Mouse (Mus musculus): ENCODE measurements around the gene Krt20. TPM values are rescaled to one million over a fixed set of nuclear protein-coding genes. Genes with fewer than 3 reads are reported as not detected.

Gene Krt20
- 924 TPM for polyA plus RNA-seq (2014; fragmentation: Illumina TruSeq; extraction: RNeasy Lipid Tissue Mini Kit (QIAGEN cat#74804); ENCODE audit: low replicate concordance)

DNA sequence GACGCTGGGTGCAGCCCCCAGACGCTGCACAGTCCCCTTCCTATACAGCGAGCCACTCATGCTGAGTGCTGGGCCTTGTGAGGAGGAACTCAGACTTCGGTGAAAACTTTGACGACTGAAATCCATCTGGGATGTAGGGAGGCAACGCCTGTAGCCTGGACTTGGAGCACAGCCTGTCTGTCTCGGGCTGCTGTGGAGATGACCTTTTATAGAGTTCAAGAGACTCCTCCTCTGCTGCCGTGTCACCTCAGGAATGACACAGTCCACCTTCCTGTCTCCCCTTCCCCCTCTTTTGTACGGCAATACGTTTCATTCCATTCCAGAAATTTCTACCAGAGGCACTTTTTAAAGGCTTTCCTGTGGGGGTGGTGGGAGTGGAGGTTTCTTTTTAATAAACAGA is at the start of gene Krt20:
Gene Krt20 (minus strand): TSS at position 179 of the 400 bp plus-strand sequence.

DNA sequence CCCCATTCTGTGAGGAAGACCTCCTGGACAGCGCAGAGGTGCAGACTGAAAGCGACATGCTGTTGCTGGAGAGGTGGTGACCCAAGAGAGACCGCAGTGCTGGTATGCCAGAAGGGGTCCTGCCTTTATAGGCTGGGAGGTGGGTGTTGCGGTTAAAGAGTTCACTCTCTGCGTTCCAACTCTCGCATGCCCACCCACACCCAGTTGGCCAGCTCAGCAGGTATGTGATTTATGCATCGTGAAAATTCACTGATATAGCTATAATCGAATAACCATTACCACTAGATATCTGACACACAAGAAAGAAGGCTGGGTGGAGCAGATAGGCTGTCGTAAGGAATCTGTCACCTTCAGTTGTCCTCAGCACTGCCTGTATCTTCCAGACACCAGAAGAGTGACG is 15.8 kb downstream of the Krt20 start, which contains the start of gene Krt12:
Gene Krt12 (minus strand): TSS at position 101 of the 400 bp plus-strand sequence.

DNA sequence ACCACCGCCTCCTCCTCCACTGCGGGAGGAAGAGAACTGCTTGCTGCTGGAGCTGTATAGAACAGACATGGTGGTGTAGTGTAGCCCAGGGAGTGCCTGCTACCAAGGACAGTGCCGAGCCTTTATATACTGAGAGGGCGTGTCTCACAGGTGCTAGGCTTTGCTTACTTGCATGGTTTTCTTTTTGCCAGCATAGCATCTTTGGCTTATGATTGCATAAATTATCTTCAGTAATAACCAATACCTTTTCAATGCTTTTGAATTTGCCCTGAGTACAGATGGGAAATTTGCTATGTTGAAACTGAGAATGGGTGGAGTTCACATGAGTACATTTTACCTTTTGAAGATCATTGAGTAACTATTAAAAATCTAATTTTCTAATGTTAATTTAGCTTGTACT is 48.7 kb downstream of the Krt20 start, which contains the start of gene Krt10:
Gene Krt10 (minus strand): TSS at position 101 of the 400 bp plus-strand sequence.

Other genes with a start within 250 kb of the Krt20 start
- 127 TPM for gene Smarce1, start 207.1 kb downstream of the Krt20 start, polyA plus RNA-seq (2014; fragmentation: Illumina TruSeq; extraction: RNeasy Lipid Tissue Mini Kit (QIAGEN cat#74804); ENCODE audit: low replicate concordance)
- gene Krt222, start 194.1 kb downstream of the Krt20 start, polyA plus RNA-seq (2014; fragmentation: Illumina TruSeq; extraction: RNeasy Lipid Tissue Mini Kit (QIAGEN cat#74804); ENCODE audit: low replicate concordance) = 3.8 TPM
- not detected for gene Krt24, start 152.9 kb downstream of the Krt20 start, polyA plus RNA-seq (2014; fragmentation: Illumina TruSeq; extraction: RNeasy Lipid Tissue Mini Kit (QIAGEN cat#74804); ENCODE audit: low replicate concordance)
- gene Krt25, start 115.2 kb downstream of the Krt20 start, polyA plus RNA-seq (2014; fragmentation: Illumina TruSeq; extraction: RNeasy Lipid Tissue Mini Kit (QIAGEN cat#74804); ENCODE audit: low replicate concordance) = not detected
- not detected for gene Krt26, start 100.2 kb downstream of the Krt20 start, polyA plus RNA-seq (2014; fragmentation: Illumina TruSeq; extraction: RNeasy Lipid Tissue Mini Kit (QIAGEN cat#74804); ENCODE audit: low replicate concordance)
- gene Krt27, start 87.0 kb downstream of the Krt20 start, polyA plus RNA-seq (2014; fragmentation: Illumina TruSeq; extraction: RNeasy Lipid Tissue Mini Kit (QIAGEN cat#74804); ENCODE audit: low replicate concordance) = not detected
- not detected for gene Krt28, start 63.2 kb downstream of the Krt20 start, polyA plus RNA-seq (2014; fragmentation: Illumina TruSeq; extraction: RNeasy Lipid Tissue Mini Kit (QIAGEN cat#74804); ENCODE audit: low replicate concordance)
- 11.2 TPM for gene Krt10, start 48.8 kb downstream of the Krt20 start, polyA plus RNA-seq (2014; fragmentation: Illumina TruSeq; extraction: RNeasy Lipid Tissue Mini Kit (QIAGEN cat#74804); ENCODE audit: low replicate concordance)
- gene Krt12, start 15.9 kb downstream of the Krt20 start, polyA plus RNA-seq (2014; fragmentation: Illumina TruSeq; extraction: RNeasy Lipid Tissue Mini Kit (QIAGEN cat#74804); ENCODE audit: low replicate concordance) = 1.2 TPM
- gene Krt23, start 55.0 kb upstream of the Krt20 start, polyA plus RNA-seq (2014; fragmentation: Illumina TruSeq; extraction: RNeasy Lipid Tissue Mini Kit (QIAGEN cat#74804); ENCODE audit: low replicate concordance) = 3.3 TPM
- not detected for gene Krt39, start 83.2 kb upstream of the Krt20 start, polyA plus RNA-seq (2014; fragmentation: Illumina TruSeq; extraction: RNeasy Lipid Tissue Mini Kit (QIAGEN cat#74804); ENCODE audit: low replicate concordance)
- not detected for gene Krt40, start 105.0 kb upstream of the Krt20 start, polyA plus RNA-seq (2014; fragmentation: Illumina TruSeq; extraction: RNeasy Lipid Tissue Mini Kit (QIAGEN cat#74804); ENCODE audit: low replicate concordance)
- not detected for gene Krtap3-3, start 112.7 kb upstream of the Krt20 start, polyA plus RNA-seq (2014; fragmentation: Illumina TruSeq; extraction: RNeasy Lipid Tissue Mini Kit (QIAGEN cat#74804); ENCODE audit: low replicate concordance)
- gene Krtap3-2, start 118.7 kb upstream of the Krt20 start, polyA plus RNA-seq (2014; fragmentation: Illumina TruSeq; extraction: RNeasy Lipid Tissue Mini Kit (QIAGEN cat#74804); ENCODE audit: low replicate concordance) = not detected
- not detected for gene Gm11939, start 121.3 kb upstream of the Krt20 start, polyA plus RNA-seq (2014; fragmentation: Illumina TruSeq; extraction: RNeasy Lipid Tissue Mini Kit (QIAGEN cat#74804); ENCODE audit: low replicate concordance)
- gene Krtap3-1, start 128.5 kb upstream of the Krt20 start, polyA plus RNA-seq (2014; fragmentation: Illumina TruSeq; extraction: RNeasy Lipid Tissue Mini Kit (QIAGEN cat#74804); ENCODE audit: low replicate concordance) = not detected
- not detected for gene Krtap1-5, start 142.9 kb upstream of the Krt20 start, polyA plus RNA-seq (2014; fragmentation: Illumina TruSeq; extraction: RNeasy Lipid Tissue Mini Kit (QIAGEN cat#74804); ENCODE audit: low replicate concordance)
- not detected for gene Krtap1-4, start 145.5 kb upstream of the Krt20 start, polyA plus RNA-seq (2014; fragmentation: Illumina TruSeq; extraction: RNeasy Lipid Tissue Mini Kit (QIAGEN cat#74804); ENCODE audit: low replicate concordance)
- gene Krtap1-3, start 153.2 kb upstream of the Krt20 start, polyA plus RNA-seq (2014; fragmentation: Illumina TruSeq; extraction: RNeasy Lipid Tissue Mini Kit (QIAGEN cat#74804); ENCODE audit: low replicate concordance) = not detected
- not detected for gene Krtap9-3, start 160.0 kb upstream of the Krt20 start, polyA plus RNA-seq (2014; fragmentation: Illumina TruSeq; extraction: RNeasy Lipid Tissue Mini Kit (QIAGEN cat#74804); ENCODE audit: low replicate concordance)
- not detected for gene Gm11938, start 165.2 kb upstream of the Krt20 start, polyA plus RNA-seq (2014; fragmentation: Illumina TruSeq; extraction: RNeasy Lipid Tissue Mini Kit (QIAGEN cat#74804); ENCODE audit: low replicate concordance)
- gene Gm11937, start 172.0 kb upstream of the Krt20 start, polyA plus RNA-seq (2014; fragmentation: Illumina TruSeq; extraction: RNeasy Lipid Tissue Mini Kit (QIAGEN cat#74804); ENCODE audit: low replicate concordance) = not detected
- gene Krtap2-4, start 176.7 kb upstream of the Krt20 start, polyA plus RNA-seq (2014; fragmentation: Illumina TruSeq; extraction: RNeasy Lipid Tissue Mini Kit (QIAGEN cat#74804); ENCODE audit: low replicate concordance) = not detected
- not detected for gene Gm11562, start 182.3 kb upstream of the Krt20 start, polyA plus RNA-seq (2014; fragmentation: Illumina TruSeq; extraction: RNeasy Lipid Tissue Mini Kit (QIAGEN cat#74804); ENCODE audit: low replicate concordance)
- gene Krtap4-1, start 190.1 kb upstream of the Krt20 start, polyA plus RNA-seq (2014; fragmentation: Illumina TruSeq; extraction: RNeasy Lipid Tissue Mini Kit (QIAGEN cat#74804); ENCODE audit: low replicate concordance) = not detected
- not detected for gene Krtap4-2, start 196.9 kb upstream of the Krt20 start, polyA plus RNA-seq (2014; fragmentation: Illumina TruSeq; extraction: RNeasy Lipid Tissue Mini Kit (QIAGEN cat#74804); ENCODE audit: low replicate concordance)
- not detected for gene Krtap4-7, start 205.9 kb upstream of the Krt20 start, polyA plus RNA-seq (2014; fragmentation: Illumina TruSeq; extraction: RNeasy Lipid Tissue Mini Kit (QIAGEN cat#74804); ENCODE audit: low replicate concordance)
- not detected for gene Gm11555, start 212.1 kb upstream of the Krt20 start, polyA plus RNA-seq (2014; fragmentation: Illumina TruSeq; extraction: RNeasy Lipid Tissue Mini Kit (QIAGEN cat#74804); ENCODE audit: low replicate concordance)
- not detected for gene Gm11563, start 220.8 kb upstream of the Krt20 start, polyA plus RNA-seq (2014; fragmentation: Illumina TruSeq; extraction: RNeasy Lipid Tissue Mini Kit (QIAGEN cat#74804); ENCODE audit: low replicate concordance)
- gene Krtap4-6, start 227.8 kb upstream of the Krt20 start, polyA plus RNA-seq (2014; fragmentation: Illumina TruSeq; extraction: RNeasy Lipid Tissue Mini Kit (QIAGEN cat#74804); ENCODE audit: low replicate concordance) = not detected

Measured in small intestine, adult 10 weeks (tissue).